Mouse (Mus musculus) WW6 (cell line): ENCODE data around the gene Pdlim1.

Experiments used
- DNase-seq: peaks from one replicate; pipeline ENCODE4 v3.0.0-alpha.2; 2013; ENCODE audit warnings: low read depth, low spot score

Pdlim1 gene

GRCm38 (mm10) chr19:40271308-40271892 is at the start of gene Pdlim1:
Gene Pdlim1, minus strand, starts transcription at chr19:40271842.
- DNase-seq: peak; percentile 75

GRCm38 (mm10) chr19:40319199-40319598 is 47.6 kb upstream of the Pdlim1 start:
- DNase-seq: no peak

- DNase-seq: no peak
Observed at GRCm38 (mm10) chr19:40318511-40318910, 46.9 kb upstream of the Pdlim1 start.

- DNase-seq: no peak
Observed at GRCm38 (mm10) chr19:40317001-40317400, 45.4 kb upstream of the Pdlim1 start.

- DNase-seq: no peak
Observed at GRCm38 (mm10) chr19:40314252-40314651, 42.6 kb upstream of the Pdlim1 start.

- no peak for DNase-seq
Observed at GRCm38 (mm10) chr19:40311631-40312030, 40.0 kb upstream of the Pdlim1 start.

- DNase-seq: no peak
Observed at GRCm38 (mm10) chr19:40310410-40311130, 38.9 kb upstream of the Pdlim1 start.

- no peak for DNase-seq
Observed at GRCm38 (mm10) chr19:40309911-40310310, 38.3 kb upstream of the Pdlim1 start.

- no peak for DNase-seq
Observed at GRCm38 (mm10) chr19:40307550-40307949, 35.9 kb upstream of the Pdlim1 start.

- no peak for DNase-seq
Observed at GRCm38 (mm10) chr19:40306631-40307030, 35.0 kb upstream of the Pdlim1 start.

GRCm38 (mm10) chr19:40305456-40305855 is 33.8 kb upstream of the Pdlim1 start:
- no peak for DNase-seq

GRCm38 (mm10) chr19:40302916-40303315 is 31.3 kb upstream of the Pdlim1 start:
- DNase-seq: no peak

GRCm38 (mm10) chr19:40302477-40302876 is 30.8 kb upstream of the Pdlim1 start:
- no peak for DNase-seq

- no peak for DNase-seq
Observed at GRCm38 (mm10) chr19:40299983-40300759, 28.5 kb upstream of the Pdlim1 start.

- no peak for DNase-seq
Observed at GRCm38 (mm10) chr19:40299182-40299581, 27.5 kb upstream of the Pdlim1 start.

- no peak for DNase-seq
Observed at GRCm38 (mm10) chr19:40298574-40298973, 26.9 kb upstream of the Pdlim1 start.

GRCm38 (mm10) chr19:40297798-40298144 is 26.1 kb upstream of the Pdlim1 start:
- DNase-seq: no peak

- no peak for DNase-seq
Observed at GRCm38 (mm10) chr19:40297078-40297797, 25.6 kb upstream of the Pdlim1 start.

GRCm38 (mm10) chr19:40294231-40294630 is 22.6 kb upstream of the Pdlim1 start:
- no peak for DNase-seq

GRCm38 (mm10) chr19:40293791-40294190 is 22.1 kb upstream of the Pdlim1 start:
- no peak for DNase-seq

GRCm38 (mm10) chr19:40290099-40290724 is 18.6 kb upstream of the Pdlim1 start:
- DNase-seq: no peak

- no peak for DNase-seq
Observed at GRCm38 (mm10) chr19:40288415-40288814, 16.8 kb upstream of the Pdlim1 start.
